Mouse (Mus musculus): ENCODE data around the gene Tdrd1. TPM values are rescaled to one million over a fixed set of nuclear protein-coding genes. Genes with fewer than 3 reads are reported as not detected.

The Tdrd1 gene
- polyA plus RNA-seq (2017; shearing (Covaris generic)), result not detected

GRCm38 (mm10) chr19:56826047-56826631, at the start of gene Tdrd1:
Gene Tdrd1 (plus strand): TSS chr19:56826209.

GRCm38 (mm10) chr19:56821798-56822447, 4.1 kb upstream of the Tdrd1 start, which contains the start of gene Ccdc186:
Gene Ccdc186 (minus strand): TSS chr19:56822190.

GRCm38 (mm10) chr19:56873816-56874600, 48.0 kb downstream of the Tdrd1 start, which contains the start of gene Vwa2:
Gene Vwa2 (plus strand): TSS chr19:56874249.

Other genes with a start within 250 kb of the Tdrd1 start
- gene Adrb1, start 104.0 kb upstream of the Tdrd1 start, polyA plus RNA-seq (2017; shearing (Covaris generic)), result not detected
- 38.9 TPM for gene Ccdc186, start 4.0 kb upstream of the Tdrd1 start, polyA plus RNA-seq (2017; shearing (Covaris generic))
- gene Vwa2, start 48.0 kb downstream of the Tdrd1 start, polyA plus RNA-seq (2017; shearing (Covaris generic)), result not detected
- not detected for gene Afap1l2, start 182.0 kb downstream of the Tdrd1 start, polyA plus RNA-seq (2017; shearing (Covaris generic))

All from naive thymus-derived CD4-positive, alpha-beta T cell, adult 5 months (primary cell).